Mouse (Mus musculus): Measurements from ENCODE around the gene Lgr4.
"Not testable (repeated sequence)": the region's sequence is repeated elsewhere in the genome, so short reads cannot be mapped to it uniquely, and the experiment has no call there.

Gene Lgr4

GRCm38 (mm10) chr2:109917496-109918413, at the start of gene Lgr4:
Lgr4 (plus strand) TSS chr2:109917647.
- in situ Hi-C loops (cut with MseI, MboI), result loop anchor here (25.0 kb wide), 2 partner anchors 95 to 645 kb away; partner anchors contain the start of gene Ccdc34 (in 1 of the 2)

- in situ Hi-C loops (cut with MseI, MboI), result not testable (repeated sequence)
These were observed 38.0 kb upstream of the Lgr4 start for GRCm38 (mm10) chr2:109879429-109879828.

GRCm38 (mm10) chr2:109881111-109881510, 36.3 kb upstream of the Lgr4 start:
- in situ Hi-C loops (cut with MseI, MboI), result no loop called here

DNA sequence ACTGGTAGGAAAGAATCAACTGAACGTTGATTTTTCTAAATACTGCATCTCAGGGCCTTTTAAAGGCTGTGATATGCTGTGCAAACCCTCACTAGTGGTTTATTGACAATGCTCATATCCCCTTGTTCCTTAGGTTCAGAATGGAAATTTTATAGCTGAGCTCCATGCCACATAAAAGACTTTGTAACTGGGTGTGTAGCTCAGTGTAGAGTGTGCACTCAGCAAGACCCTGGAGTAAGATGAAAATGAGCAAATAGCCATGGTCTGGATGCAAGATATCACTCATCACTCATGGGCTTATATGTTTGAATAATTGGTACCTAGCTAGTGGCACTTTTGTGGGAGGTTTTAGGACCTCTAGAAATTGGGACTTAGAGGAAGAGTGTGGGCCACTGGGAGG, 35.8 kb upstream of the Lgr4 start:
- in situ Hi-C loops (cut with MseI, MboI), result no loop called here

GRCm38 (mm10) chr2:109884106-109884505, 33.3 kb upstream of the Lgr4 start:
- in situ Hi-C loops (cut with MseI, MboI), result no loop called here

- in situ Hi-C loops (cut with MseI, MboI), result no loop called here
These were observed 32.9 kb upstream of the Lgr4 start for GRCm38 (mm10) chr2:109884507-109884906.

DNA sequence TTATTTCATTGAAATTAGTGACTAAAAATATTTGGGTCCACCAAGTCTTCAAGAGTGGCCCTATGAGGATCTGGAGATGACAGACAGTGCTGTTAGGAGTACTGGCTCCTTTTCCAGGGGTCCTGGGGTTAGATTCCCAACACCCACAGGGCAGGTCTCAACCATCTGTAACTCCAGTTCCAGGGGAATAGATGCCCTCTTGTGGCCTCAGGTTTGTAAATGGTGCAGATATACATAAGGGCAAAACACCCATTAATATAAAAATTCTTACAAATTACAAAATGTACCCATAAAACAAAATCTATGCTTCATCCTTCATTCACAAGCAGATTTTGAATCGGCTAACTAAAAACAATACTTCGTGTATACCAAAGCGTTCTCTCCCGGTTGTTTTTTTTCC, 27.4 kb upstream of the Lgr4 start:
- in situ Hi-C loops (cut with MseI, MboI), result no loop called here

- in situ Hi-C loops (cut with MseI, MboI), result no loop called here
These were observed 26.9 kb upstream of the Lgr4 start, which contains the start of gene Lin7c for GRCm38 (mm10) chr2:109890597-109890996. Lin7c (plus strand) TSS chr2:109890853.

- in situ Hi-C loops (cut with MseI, MboI), result no loop called here
These were observed 26.4 kb upstream of the Lgr4 start for GRCm38 (mm10) chr2:109891031-109891430.

DNA sequence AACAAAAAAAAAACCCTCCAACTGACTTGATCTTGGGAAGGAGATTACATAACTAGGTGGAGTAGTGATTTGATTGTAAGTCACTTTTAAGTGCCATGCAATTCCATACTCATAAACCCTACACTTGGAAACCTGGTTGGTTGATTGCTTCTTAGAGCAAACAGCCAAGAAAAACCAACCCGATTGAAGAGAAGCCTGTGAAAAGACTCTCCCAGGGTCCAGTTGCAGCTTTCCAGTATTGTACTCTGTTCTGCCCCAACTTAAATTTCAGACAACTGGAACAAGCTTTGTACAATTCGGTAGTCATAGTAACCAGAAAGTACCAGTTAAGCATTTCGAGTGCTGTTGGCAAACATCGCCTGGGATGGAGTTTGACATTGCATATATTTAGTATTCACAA, 26.0 kb upstream of the Lgr4 start:
- in situ Hi-C loops (cut with MseI, MboI), result no loop called here

- in situ Hi-C loops (cut with MseI, MboI), result no loop called here
These were observed 21.1 kb upstream of the Lgr4 start for GRCm38 (mm10) chr2:109896311-109896710.

DNA sequence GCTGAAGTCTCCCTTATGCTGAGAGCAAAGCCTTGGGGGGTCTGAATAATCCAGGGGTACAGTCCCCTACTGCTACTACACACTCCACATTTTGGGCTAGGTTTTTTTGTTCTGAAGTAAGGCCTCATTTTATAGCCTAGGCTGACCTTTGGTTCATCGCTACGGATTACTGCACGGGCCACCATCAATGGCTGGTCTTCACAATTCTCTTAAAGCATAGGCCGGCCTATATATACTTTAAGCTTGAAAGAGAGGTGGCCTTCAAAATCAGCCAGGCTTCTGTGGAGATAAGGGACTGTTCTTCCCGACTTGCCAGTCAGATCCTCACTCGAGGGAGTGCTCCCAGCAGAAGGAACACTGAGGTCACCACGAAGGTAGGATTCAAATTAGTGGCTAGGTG, 14.6 kb upstream of the Lgr4 start:
- in situ Hi-C loops (cut with MseI, MboI), result loop anchor here (5.0 to 25.0 kb wide), 4 partner anchors 109 to 659 kb away; partner anchors contain the start of gene Ccdc34 (in 2 of the 2)

- in situ Hi-C loops (cut with MseI, MboI), result loop anchor here (5.0 to 25.0 kb wide), 4 partner anchors 108 to 658 kb away; partner anchors contain the start of gene Ccdc34 (in 2 of the 2)
These were observed 13.2 kb upstream of the Lgr4 start for GRCm38 (mm10) chr2:109904171-109904821.

DNA sequence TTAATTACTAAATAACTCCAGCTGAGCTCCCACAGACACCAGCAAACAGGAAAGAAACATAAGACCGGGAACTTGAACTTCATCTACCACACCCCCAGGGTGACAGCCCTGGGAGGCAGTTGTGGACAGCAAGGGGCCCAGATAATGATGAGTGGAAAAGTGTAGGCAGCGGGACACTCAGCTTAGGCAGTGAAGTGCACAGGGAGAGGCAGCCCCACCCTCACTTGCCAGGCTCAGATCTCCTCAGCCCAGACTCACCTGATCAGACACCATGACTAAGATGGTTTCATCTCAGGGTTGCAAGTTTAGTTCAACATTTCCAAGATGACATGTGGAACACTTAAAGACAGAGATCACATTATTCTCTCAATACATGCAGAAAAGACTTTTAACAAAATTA, 8.3 kb upstream of the Lgr4 start:
- in situ Hi-C loops (cut with MseI, MboI), result loop anchor here (10.0 to 25.0 kb wide), 3 partner anchors 103 to 653 kb away; partner anchors contain the start of gene Ccdc34 (in 2 of the 2)

DNA sequence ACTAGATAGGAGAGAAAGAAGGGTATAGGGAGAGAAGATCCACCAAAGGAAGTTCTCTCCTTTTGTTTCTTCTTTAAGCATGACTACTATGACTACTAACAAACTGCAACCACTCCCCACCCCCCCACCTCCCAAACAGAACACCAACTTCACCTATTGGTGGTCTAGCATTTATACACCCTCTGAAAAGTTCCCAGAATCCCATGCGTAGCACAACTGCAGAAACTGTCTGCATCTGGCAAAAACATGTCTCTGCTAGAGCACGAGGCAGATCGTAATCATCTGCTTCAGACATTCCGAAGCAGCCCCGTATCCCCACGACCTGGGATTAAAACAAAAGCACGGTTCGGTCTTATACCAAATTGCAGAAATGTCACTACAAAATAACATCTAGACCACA, 5.2 kb upstream of the Lgr4 start:
- in situ Hi-C loops (cut with MseI, MboI), result loop anchor here (25.0 kb wide), 2 partner anchors 100 to 650 kb away; partner anchors contain the start of gene Ccdc34 (in 1 of the 2)

GRCm38 (mm10) chr2:109912766-109913165, 4.7 kb upstream of the Lgr4 start:
- in situ Hi-C loops (cut with MseI, MboI), result loop anchor here (25.0 kb wide), 2 partner anchors 100 to 650 kb away; partner anchors contain the start of gene Ccdc34 (in 1 of the 2)

DNA sequence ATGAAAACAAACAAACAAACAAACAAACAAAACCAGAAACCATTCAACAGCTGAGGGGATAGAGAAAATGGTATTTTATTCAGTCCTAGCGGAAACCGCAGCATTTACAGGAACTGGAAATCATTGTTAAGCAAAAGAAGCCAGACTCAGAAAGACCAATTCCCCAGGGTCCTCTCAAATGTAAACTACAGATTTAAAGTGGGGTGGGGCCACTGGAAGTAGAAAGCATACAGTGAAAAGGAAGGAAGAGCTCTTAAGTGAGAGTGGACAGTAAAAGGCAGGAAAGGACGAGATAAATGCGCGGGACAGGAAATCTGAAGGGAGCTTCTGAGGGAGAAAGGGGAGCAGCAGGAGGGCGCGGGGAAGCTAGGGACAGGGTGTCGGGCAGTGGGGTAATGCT, 4.2 kb upstream of the Lgr4 start:
- in situ Hi-C loops (cut with MseI, MboI), result loop anchor here (25.0 kb wide), 2 partner anchors 99 to 649 kb away; partner anchors contain the start of gene Ccdc34 (in 1 of the 2)

DNA sequence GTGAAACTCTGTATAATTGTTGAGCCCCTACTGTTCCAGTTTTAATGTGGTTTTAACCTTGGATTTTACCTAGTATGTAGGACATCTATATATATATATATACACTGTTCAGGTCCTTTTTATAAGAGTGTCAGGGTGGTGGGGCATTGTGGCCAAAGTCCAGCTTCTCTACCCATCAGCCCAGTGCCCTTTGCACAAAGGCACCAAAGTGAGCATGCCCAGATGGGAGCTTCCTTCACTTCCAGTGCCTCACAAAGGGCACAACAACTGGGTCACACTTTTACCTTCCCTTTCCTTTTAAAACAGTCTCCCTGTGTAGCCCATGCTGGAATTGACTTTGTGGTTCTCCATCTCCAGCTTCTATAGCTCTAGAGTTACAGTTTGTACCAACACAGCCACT, 2.8 kb upstream of the Lgr4 start:
- in situ Hi-C loops (cut with MseI, MboI), result loop anchor here (25.0 kb wide), 2 partner anchors 98 to 648 kb away; partner anchors contain the start of gene Ccdc34 (in 1 of the 2)

GRCm38 (mm10) chr2:109916782-109917495, 508 bp upstream of the Lgr4 start:
- in situ Hi-C loops (cut with MseI, MboI), result loop anchor here (25.0 kb wide), 2 partner anchors 95 to 645 kb away; partner anchors contain the start of gene Ccdc34 (in 1 of the 2)

DNA sequence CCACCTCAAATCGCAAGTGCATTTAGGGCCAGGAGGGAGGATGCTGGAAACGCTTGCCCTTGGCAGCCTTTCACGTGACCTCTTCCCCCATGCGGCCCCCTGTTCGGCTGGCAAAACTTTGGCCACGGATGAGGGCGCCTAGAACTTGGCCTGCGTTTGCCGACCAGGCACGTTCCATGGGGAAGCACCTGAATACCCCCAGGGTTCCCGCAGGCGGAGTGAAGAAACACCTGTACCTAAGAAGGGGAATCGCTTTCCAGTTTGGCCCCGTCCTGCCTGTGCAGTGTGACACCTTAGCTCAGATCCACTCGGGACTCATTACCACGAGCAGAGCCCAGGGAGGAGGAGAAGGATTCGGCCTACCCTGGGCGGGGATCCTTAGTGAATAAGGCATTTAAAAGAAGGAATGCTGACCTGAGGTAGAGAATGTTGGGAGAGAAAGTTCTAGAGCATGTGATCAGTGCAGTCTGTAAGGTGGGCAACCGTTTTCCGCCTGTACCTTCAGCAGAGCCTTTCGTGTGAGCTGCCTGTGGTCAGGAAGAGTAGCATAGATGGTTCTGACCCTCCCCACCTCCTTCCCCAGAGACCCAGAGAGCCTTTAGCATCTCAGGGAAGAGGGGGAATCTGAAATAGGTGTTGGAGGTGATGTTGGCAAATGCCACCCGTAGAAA, 1.3 kb downstream of the Lgr4 start:
- in situ Hi-C loops (cut with MseI, MboI), result loop anchor here (25.0 kb wide), 2 partner anchors 94 to 644 kb away; partner anchors contain the start of gene Ccdc34 (in 1 of the 2)
